Mouse (Mus musculus): ENCODE data around the gene Rasa2. TPM values are rescaled to one million over a fixed set of nuclear protein-coding genes. Genes with fewer than 3 reads are reported as not detected.
A peak's percentile ranks its signal among the peaks of the same experiment; 100 is the strongest.

Gene Rasa2
- polyA plus RNA-seq, 1 experiment from 2014 or later, result 17.4 TPM

DNA sequence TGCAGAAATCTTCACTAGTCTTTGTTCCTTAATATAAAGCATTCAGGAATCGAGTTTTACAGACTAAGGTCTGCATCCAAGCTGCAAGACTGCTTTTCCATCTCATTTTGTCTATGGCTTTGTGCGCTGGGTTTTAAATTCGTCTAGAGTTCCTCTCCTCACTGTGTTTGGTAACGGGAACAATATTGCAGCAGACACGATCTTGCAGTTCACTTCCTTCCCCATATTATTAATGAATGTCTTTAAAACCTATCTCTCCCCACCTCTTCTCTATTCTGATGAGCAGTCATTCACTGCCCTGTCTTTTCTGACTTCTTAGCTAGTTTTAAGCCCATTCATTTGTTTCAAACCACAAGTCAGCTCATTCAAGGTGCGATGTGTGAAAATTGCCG, 5.7 kb upstream of the Rasa2 start:
- 71% methylated on average over 7 of the region's 7 CpGs for WGBS
- no peak for ATAC-seq (ENCODE audit: insufficient read depth, low FRiP score, low read depth)
- H3K4me3 ChIP-seq (replicated peaks), result no peak overlapping the region

DNA sequence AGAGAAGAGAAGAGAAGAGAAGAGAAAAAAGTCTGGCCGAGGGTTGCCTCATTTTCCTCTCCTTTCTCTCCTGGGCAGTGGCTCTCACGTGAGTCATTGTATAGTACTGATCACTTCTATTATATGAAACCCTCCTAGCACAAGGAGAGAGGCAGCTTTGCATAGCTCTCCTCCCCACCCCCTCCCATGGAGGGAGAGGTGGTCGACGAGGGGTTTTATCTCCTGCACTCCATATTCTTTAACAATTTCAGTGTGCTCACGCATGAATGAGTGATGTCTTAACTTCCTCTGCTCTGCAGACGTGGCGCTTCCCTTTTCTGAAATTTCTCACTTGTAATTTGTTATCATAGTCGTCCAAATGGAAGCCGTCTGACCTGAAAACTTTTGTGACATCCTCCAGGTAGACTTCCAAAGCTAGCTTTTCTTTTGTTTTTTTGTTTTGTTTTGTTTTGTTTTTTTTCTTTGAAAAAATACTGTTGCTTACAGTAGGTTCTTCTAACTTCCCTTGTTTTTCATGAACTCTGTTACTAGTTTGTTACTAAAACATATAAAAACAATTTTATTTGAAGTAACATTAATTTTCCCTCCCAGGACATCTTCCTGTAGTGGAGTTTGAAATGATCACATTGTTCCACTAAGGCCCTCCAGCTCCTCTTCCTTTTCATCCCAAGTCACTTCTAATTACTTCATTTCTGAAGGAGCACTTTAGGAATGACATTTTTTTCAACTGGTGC, 5.2 kb upstream of the Rasa2 start:
- 50% methylated on average over 9 of the region's 9 CpGs for WGBS

More for the DNA sequence above, 5.7 kb upstream of the Rasa2 start:
- Histone ChIP-seq H3K4me1 (no peaks in the 10 kb centered on the region), H3K9me3 (no peaks in the 10 kb centered on the region), H3K4me2 (no peak overlapping the region), H3K9ac (no peak overlapping the region), H3K27me3 (replicated peaks) (no peaks in the 10 kb centered on the region), H3K27ac (no peak overlapping the region), H3K36me3 (no peaks in the 10 kb centered on the region)

DNA sequence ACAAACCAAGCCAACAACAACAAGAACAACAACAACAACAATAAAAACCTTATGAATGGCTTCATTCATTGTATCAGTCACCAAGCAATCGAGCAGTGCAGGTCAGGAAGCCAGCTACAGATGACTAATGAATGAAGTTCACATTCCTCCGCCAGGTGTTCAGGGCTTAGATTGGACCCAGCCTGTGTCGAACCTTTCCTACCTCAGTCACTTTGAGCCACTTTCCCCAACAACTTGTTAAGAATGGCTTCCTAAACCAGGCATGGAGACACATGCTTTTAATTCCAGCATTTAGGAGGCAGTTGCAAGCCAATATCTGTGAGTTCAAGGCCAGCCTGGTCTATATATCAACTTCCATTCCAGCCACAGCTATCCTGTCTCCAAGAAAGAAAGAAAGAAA, 4.5 kb upstream of the Rasa2 start:
- Histone ChIP-seq H3K36me3 (no peaks in the 10 kb centered on the region), H3K9ac (no peak overlapping the region), H3K4me3 (replicated peaks) (no peak overlapping the region), H3K4me2 (no peak overlapping the region), H3K27ac (no peak overlapping the region), H3K9me3 (no peaks in the 10 kb centered on the region), H3K27me3 (replicated peaks) (no peaks in the 10 kb centered on the region), H3K4me1 (no peaks in the 10 kb centered on the region; the same call in 1 of the 2 replicates)
- ATAC-seq (ENCODE audit: insufficient read depth, low FRiP score, low read depth), result no peak
- 43% methylated on average over 3 of the region's 3 CpGs for WGBS

More for the DNA sequence above, 5.2 kb upstream of the Rasa2 start:
- no peaks in the 10 kb centered on the region for H3K36me3 ChIP-seq
- no peaks in the 10 kb centered on the region for H3K9me3 ChIP-seq
- H3K9ac ChIP-seq, result no peak overlapping the region
- no peak overlapping the region for H3K4me3 ChIP-seq (replicated peaks)
- H3K27me3 ChIP-seq (replicated peaks), result no peaks in the 10 kb centered on the region
- no peak overlapping the region for H3K4me2 ChIP-seq
- no peak for ATAC-seq (ENCODE audit: insufficient read depth, low FRiP score, low read depth)
- H3K27ac ChIP-seq, result no peak overlapping the region
- no peaks in the 10 kb centered on the region; the same call in 1 of the 2 replicates for H3K4me1 ChIP-seq

DNA sequence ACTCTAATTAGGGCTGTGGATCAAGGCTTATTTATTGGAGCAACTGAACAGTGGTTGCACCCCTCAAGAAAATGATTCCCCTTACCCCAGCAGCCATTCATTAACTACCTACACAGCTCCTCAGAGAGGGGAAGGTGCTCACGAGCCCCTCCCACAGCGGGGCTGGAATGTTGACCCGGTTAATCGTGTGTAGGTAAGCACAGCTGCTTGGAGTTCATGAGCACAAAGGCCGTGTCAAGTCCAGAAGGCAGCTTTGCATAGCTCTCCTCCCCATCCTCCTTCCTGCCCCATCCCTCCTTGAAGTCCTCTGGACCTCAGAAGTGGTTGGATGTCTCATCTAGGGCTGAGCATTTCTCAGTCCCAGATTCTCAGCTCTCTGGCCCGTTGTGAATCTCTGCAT, 3.8 kb upstream of the Rasa2 start:
- Histone ChIP-seq H3K4me2 (no peak overlapping the region), H3K4me1 (no peaks in the 10 kb centered on the region; the same call in 1 of the 2 replicates), H3K4me3 (replicated peaks) (no peak overlapping the region), H3K27me3 (replicated peaks) (no peaks in the 10 kb centered on the region), H3K9me3 (no peaks in the 10 kb centered on the region), H3K9ac (no peak overlapping the region), H3K36me3 (no peaks in the 10 kb centered on the region), H3K27ac (no peak overlapping the region)
- WGBS, result 39% methylated on average over 6 of the region's 6 CpGs
- ATAC-seq (ENCODE audit: insufficient read depth, low FRiP score, low read depth), result no peak

DNA sequence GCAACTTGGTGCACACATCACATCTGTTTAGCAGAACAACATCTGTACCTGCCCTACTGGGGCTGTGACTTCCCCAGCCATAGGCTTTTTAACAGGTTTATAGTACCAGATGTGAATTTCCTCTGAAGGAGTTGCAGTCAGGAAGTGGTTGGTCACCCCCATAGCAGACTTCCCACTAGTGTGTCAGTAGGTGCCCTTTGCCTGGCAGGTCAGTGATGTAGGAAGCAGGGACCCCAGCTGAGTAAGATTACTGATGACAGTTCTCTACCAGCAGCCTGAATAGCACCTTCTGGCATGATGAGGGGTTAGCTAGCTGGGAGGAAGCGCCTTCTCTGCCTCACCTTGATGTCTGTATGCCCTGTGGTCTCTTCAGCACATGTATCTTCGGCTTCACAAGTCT, 2.4 kb upstream of the Rasa2 start:
- Histone ChIP-seq H3K27ac (no peak overlapping the region), H3K4me1 (no peaks in the 10 kb centered on the region; the same call in 1 of the 2 replicates), H3K4me3 (replicated peaks) (no peak overlapping the region), H3K9me3 (no peaks in the 10 kb centered on the region), H3K4me2 (no peak overlapping the region), H3K36me3 (no peaks in the 10 kb centered on the region), H3K9ac (no peak overlapping the region), H3K27me3 (replicated peaks) (no peaks in the 10 kb centered on the region)
- ATAC-seq (ENCODE audit: insufficient read depth, low FRiP score, low read depth), result no peak
- 82% methylated on average over 2 of the region's 2 CpGs for WGBS

DNA sequence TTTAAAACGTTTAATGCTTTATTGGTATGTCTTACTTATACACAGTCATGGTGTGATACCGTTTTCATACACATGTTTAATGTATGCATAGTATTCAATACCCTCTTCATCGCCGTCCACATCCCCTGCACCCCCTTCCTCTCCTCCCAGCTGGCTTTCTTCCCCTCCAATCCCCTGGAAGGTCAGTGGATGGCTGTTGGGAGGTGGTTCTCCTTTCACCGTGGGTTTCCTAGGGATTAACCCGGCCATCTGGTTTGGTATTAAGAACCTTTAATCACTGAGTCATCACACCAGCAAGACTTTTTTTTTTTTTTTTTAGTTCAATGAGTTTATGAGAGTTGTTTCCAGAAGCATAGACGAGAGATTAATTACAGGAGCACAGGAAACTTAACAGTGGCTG, 1.3 kb upstream of the Rasa2 start:
- no peak overlapping the region for H3K4me2 ChIP-seq

DNA sequence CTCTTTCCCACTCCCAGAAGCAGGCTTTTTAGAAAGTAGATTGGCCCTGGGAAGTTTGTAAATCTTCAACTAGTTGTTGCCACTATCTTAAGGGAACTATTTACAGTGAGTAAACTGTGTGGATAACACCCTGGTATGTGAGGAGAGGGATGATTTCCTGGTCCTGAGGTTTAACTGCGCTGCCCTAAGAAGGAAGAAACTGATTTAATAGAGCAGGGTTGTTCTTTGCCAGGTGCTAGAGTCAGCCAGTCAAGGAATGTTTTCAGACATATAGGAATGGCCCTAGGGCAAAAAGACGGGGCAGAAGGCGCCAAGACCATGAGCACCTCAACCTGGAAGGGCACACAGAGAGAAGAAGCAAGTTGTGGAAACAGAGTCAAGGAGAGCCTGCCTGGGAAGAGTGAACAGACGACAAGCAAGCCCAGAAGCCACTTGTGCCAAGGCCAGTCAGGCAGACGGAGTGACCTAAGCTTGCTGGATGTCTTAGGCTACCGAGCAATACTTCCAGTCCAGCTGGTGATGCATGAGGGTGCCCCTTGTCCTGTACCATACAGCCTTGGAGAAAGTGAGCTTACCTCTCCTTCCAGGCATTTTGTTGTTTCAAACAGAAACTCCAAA, 765 bp upstream of the Rasa2 start:
- H3K4me3 ChIP-seq (replicated peaks), result peak overlapping the region; percentile 85
- H3K4me1 ChIP-seq, result peaks cover 5% of the 10 kb centered on the region; the same call in 1 of the 2 replicates
- no peaks in the 10 kb centered on the region for H3K9me3 ChIP-seq
- H3K27me3 ChIP-seq (replicated peaks), result no peaks in the 10 kb centered on the region
- 58% methylated on average over 6 of the region's 6 CpGs for WGBS
- no peak for ATAC-seq (ENCODE audit: insufficient read depth, low FRiP score, low read depth)
- H3K9ac ChIP-seq, result no peak overlapping the region
- no peaks in the 10 kb centered on the region for H3K36me3 ChIP-seq
- H3K4me2 ChIP-seq, result peak overlapping the region; percentile 87
- peak overlapping the region; percentile 97; the same call in 1 of the 2 replicates for H3K27ac ChIP-seq

More for the DNA sequence above, 1.3 kb upstream of the Rasa2 start:
- Histone ChIP-seq H3K4me3 (replicated peaks) (no peak overlapping the region), H3K27me3 (replicated peaks) (no peaks in the 10 kb centered on the region), H3K9ac (no peak overlapping the region), H3K4me1 (no peaks in the 10 kb centered on the region; the same call in 1 of the 2 replicates), H3K36me3 (no peaks in the 10 kb centered on the region), H3K9me3 (no peaks in the 10 kb centered on the region), H3K27ac (no peak overlapping the region)
- 48% methylated on average over 7 of the region's 7 CpGs for WGBS
- ATAC-seq (ENCODE audit: insufficient read depth, low FRiP score, low read depth), result no peak

DNA sequence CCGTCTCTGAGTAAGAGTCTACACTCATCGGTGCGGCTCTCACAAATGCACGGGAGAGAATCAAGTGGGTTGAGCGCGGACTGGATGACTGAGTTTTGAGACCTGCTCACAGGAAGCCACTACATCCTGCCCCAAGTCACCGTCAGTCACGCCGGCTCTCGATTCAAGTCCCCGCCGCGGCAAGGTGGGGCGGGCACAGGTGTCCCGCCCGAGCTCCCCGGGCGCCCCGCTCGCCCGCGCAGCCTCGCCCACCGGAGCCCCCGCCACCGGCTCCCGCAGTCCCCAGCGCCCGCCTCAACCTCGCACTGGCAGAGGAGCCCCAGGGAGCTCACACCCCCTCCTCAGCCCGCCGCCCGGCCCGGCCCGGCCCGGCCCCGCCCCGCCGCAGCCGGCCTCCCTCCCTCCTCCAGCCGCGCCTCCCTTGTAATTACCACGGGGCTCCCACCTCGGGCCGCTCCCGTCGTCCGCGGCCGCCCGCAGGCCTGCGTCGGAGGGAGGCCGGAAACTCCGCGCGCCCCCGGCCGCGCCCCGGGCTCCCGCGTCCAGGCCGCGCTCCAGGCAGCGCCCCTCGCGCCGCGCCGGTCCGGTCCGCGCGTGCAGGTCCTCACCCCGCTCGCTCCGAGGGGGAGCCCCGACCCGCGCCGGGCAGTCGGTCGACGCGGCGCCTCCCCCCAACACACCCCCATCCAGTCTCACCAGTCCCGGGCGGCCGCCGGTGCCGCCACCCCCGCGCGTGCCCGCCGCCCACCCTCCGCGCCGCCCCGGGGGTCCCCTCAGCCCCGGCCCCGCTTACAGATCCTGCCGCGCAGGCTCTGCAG, 637 bp downstream of the Rasa2 start:
- Histone ChIP-seq H3K4me3 (replicated peaks) (peak overlapping the region; percentile 85), H3K36me3 (no peaks in the 10 kb centered on the region), H3K9ac (peak overlapping the region; percentile 77), H3K4me1 (peaks cover 5% of the 10 kb centered on the region; the same call in 1 of the 2 replicates), H3K27me3 (replicated peaks) (no peaks in the 10 kb centered on the region), H3K4me2 (peak overlapping the region; percentile 87), H3K9me3 (no peaks in the 10 kb centered on the region), H3K27ac (peak overlapping the region; percentile 97)
- under 1% methylated on average over 72 of the region's 105 CpGs for WGBS
- peak; percentile 79 for ATAC-seq (ENCODE audit: insufficient read depth, low FRiP score, low read depth)

DNA sequence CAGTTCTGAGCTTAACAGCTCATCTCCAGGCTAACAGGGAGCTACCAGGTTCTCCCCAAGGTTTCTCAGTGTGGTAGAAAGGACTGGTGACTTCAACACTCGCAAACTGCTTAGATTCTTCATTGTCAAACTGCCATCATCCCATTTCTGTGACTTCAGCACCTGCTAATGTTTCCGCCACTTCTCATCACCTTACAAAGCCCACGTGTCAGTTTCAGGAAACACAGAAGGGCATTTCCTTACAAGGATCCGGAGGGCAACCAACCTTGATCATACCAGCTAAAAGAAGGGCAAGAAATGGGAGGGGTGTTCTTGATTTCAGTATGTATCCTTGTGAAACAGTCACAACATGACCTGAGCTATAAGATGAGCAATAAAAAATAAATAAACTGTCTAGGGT, 2.3 kb downstream of the Rasa2 start:
- H3K9me3 ChIP-seq, result no peaks in the 10 kb centered on the region
- no peak for ATAC-seq (ENCODE audit: insufficient read depth, low FRiP score, low read depth)
- H3K4me1 ChIP-seq, result peaks cover 5% of the 10 kb centered on the region; the same call in 1 of the 2 replicates
- H3K4me3 ChIP-seq (replicated peaks), result no peak overlapping the region
- no peak overlapping the region for H3K27ac ChIP-seq
- H3K36me3 ChIP-seq, result no peaks in the 10 kb centered on the region
- H3K27me3 ChIP-seq (replicated peaks), result no peaks in the 10 kb centered on the region
- H3K4me2 ChIP-seq, result no peak overlapping the region
- 72% methylated on average over 4 of the region's 4 CpGs for WGBS
- H3K9ac ChIP-seq, result no peak overlapping the region

DNA sequence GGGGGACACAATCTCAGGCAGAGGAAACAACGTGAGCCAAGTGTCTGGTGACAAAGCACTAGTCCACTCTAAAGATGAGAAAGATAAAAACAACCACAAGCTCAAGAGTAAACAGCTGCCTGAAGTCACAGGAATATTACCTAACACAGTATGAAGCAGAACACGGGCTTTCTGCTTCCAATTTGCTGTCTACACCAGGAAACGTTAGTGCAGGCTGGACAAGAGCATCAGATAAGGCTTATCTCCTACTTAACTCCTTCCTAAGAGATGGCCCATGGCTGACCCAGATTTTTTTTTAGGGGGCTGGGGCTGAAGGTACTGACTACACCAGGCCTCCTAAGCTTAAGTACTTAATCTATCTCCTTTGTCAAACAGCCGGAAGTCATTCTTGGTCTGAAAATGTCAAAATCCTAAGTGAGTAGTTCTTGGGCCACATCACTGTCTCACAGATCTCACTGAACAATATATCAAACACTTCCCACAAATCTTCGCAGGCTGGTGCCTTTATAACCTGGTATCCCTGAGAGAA, 3.8 kb downstream of the Rasa2 start:
- no peak for ATAC-seq (ENCODE audit: insufficient read depth, low FRiP score, low read depth)

DNA sequence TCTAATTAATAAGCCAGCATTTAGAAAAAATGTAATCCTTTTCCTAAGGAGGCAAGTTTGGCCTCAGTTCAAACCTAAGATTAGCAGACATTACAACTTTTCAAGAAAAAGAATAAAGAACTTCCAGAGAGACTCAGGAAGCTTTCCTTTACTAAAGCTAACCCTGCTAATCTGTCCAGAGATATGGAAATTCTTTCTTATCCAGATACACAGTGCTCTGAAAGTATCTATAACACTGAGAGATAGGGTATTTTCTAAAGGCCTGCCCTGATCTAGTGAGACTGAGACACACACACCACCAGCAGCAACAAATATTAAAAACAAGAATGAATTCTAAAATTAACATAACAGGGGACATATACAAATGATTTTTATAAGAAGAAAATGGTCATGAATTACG, 4.4 kb downstream of the Rasa2 start:
- no peaks in the 10 kb centered on the region for H3K27me3 ChIP-seq (replicated peaks)
- 48% methylated on average over 1 of the region's 1 CpGs for WGBS
- H3K4me1 ChIP-seq, result peaks cover 5% of the 10 kb centered on the region; the same call in 1 of the 2 replicates
- no peak for ATAC-seq (ENCODE audit: insufficient read depth, low FRiP score, low read depth)
- H3K9me3 ChIP-seq, result no peaks in the 10 kb centered on the region
- H3K4me2 ChIP-seq, result no peak overlapping the region
- no peak overlapping the region for H3K9ac ChIP-seq
- no peaks in the 10 kb centered on the region for H3K36me3 ChIP-seq
- no peak overlapping the region for H3K27ac ChIP-seq
- no peak overlapping the region for H3K4me3 ChIP-seq (replicated peaks)

More for the DNA sequence above, 3.8 kb downstream of the Rasa2 start:
- Histone ChIP-seq H3K4me1 (peaks cover 5% of the 10 kb centered on the region; the same call in 1 of the 2 replicates), H3K4me2 (no peak overlapping the region), H3K36me3 (no peaks in the 10 kb centered on the region), H3K27ac (no peak overlapping the region), H3K27me3 (replicated peaks) (no peaks in the 10 kb centered on the region), H3K9me3 (no peaks in the 10 kb centered on the region), H3K9ac (no peak overlapping the region), H3K4me3 (replicated peaks) (no peak overlapping the region)
- WGBS, result 26% methylated on average over 5 of the region's 5 CpGs
